Mouse (Mus musculus) left cerebral cortex, postnatal 36 days (tissue): ENCODE results near the gene P2rx6. TPM values are rescaled to one million over a fixed set of nuclear protein-coding genes. Genes with fewer than 3 reads are reported as not detected.
"Not testable (repeated sequence)": the region's sequence is repeated elsewhere in the genome, so short reads cannot be mapped to it uniquely, and the experiment has no call there.

Experiments used
- DNase-seq, 2 experiments: peaks; one replicate each; pipeline ENCODE4 v3.0.0; 2021 to 2022; ENCODE audit warnings: low spot score in 2 of 2, mixed read lengths in 1 of 2
- intact Hi-C: fragments of 180-260 bp; cut with DNase I; formaldehyde crosslinking; loops from one replicate; pipeline ENCODE4 v1.15.1; 2025
- total RNA-seq, 2 experiments: library from RNA; stranded (reverse); gene quantifications; 2 replicates each; pipeline ENCODE4 v1.2.3; 2021

Gene P2rx6
- total RNA-seq: 1 to 10 TPM; 1.0 TPM

GRCm38 (mm10) chr16:17561751-17562208 lies at the start of gene P2rx6:
Gene P2rx6, plus strand, starts transcription at chr16:17561885.
- intact Hi-C loops: no loop called here
- DNase-seq: peak in 1 of 2 experiments; percentile 33

- intact Hi-C loops: no loop called here
- no peak for DNase-seq
These were observed 42.8 kb upstream of the P2rx6 start for GRCm38 (mm10) chr16:17518910-17519309.

GRCm38 (mm10) chr16:17524156-17524555 lies 37.5 kb upstream of the P2rx6 start:
- DNase-seq: no peak
- intact Hi-C loops: no loop called here

GRCm38 (mm10) chr16:17525524-17525923 lies 36.2 kb upstream of the P2rx6 start:
- intact Hi-C loops: no loop called here

GRCm38 (mm10) chr16:17526223-17526622 lies 35.5 kb upstream of the P2rx6 start:
- DNase-seq: no peak
- intact Hi-C loops: no loop called here

More at GRCm38 (mm10) chr16:17525524-17525923, 36.2 kb upstream of the P2rx6 start:
- no peak for DNase-seq

- no peak for DNase-seq
- intact Hi-C loops: no loop called here
These were observed 34.1 kb upstream of the P2rx6 start for GRCm38 (mm10) chr16:17527606-17528005.

GRCm38 (mm10) chr16:17528276-17528675 lies 33.4 kb upstream of the P2rx6 start:
- intact Hi-C loops: no loop called here
- DNase-seq: no peak

- no peak for DNase-seq
- intact Hi-C loops: loop anchor here (5.0 to 10.0 kb wide), 2 partner anchors 58 to 125 kb away; partner anchors contain the start of genes Pi4ka and Snap29
These were observed 31.6 kb upstream of the P2rx6 start for GRCm38 (mm10) chr16:17529981-17530586.

- intact Hi-C loops: loop anchor here (5.0 to 10.0 kb wide), 2 partner anchors 58 to 126 kb away; partner anchors contain the start of genes Pi4ka and Snap29
- peak; percentile 96 to 97 for DNase-seq
These were observed 30.9 kb upstream of the P2rx6 start, which contains the start of gene Thap7 for GRCm38 (mm10) chr16:17530640-17531288. Gene Thap7, minus strand, starts transcription at chr16:17531136.

GRCm38 (mm10) chr16:17532271-17532670 lies 29.4 kb upstream of the P2rx6 start:
- intact Hi-C loops: loop anchor here (5.0 to 10.0 kb wide), 2 partner anchors 60 to 127 kb away; partner anchors contain the start of genes Pi4ka and Snap29
- no peak for DNase-seq

GRCm38 (mm10) chr16:17532676-17533329 lies 28.9 kb upstream of the P2rx6 start:
- DNase-seq: no peak
- intact Hi-C loops: loop anchor here (5.0 to 10.0 kb wide), 2 partner anchors 61 to 128 kb away; partner anchors contain the start of genes Pi4ka and Snap29

GRCm38 (mm10) chr16:17536584-17536983 lies 25.1 kb upstream of the P2rx6 start:
- DNase-seq: no peak
- intact Hi-C loops: loop anchor here (10.0 kb wide), 1 partner anchor 132 kb away; the partner anchor contains the start of genes Pi4ka and Snap29

- intact Hi-C loops: no loop called here
- DNase-seq: no peak
These were observed 19.1 kb upstream of the P2rx6 start for GRCm38 (mm10) chr16:17542632-17543031.

GRCm38 (mm10) chr16:17552837-17553236 lies 8.8 kb upstream of the P2rx6 start:
- intact Hi-C loops: no loop called here
- no peak for DNase-seq

GRCm38 (mm10) chr16:17553910-17554685 lies 7.6 kb upstream of the P2rx6 start:
- peak in 1 of 2 experiments; percentile 35 for DNase-seq
- intact Hi-C loops: no loop called here

GRCm38 (mm10) chr16:17554702-17555101 lies 7.0 kb upstream of the P2rx6 start:
- intact Hi-C loops, DNase-seq: not testable (repeated sequence)

- intact Hi-C loops: no loop called here
- DNase-seq: no peak
These were observed 5.5 kb upstream of the P2rx6 start for GRCm38 (mm10) chr16:17556180-17556579.

- intact Hi-C loops: no loop called here
- no peak for DNase-seq
These were observed 4.8 kb upstream of the P2rx6 start for GRCm38 (mm10) chr16:17556907-17557306.

GRCm38 (mm10) chr16:17557947-17558480 lies 3.7 kb upstream of the P2rx6 start:
- intact Hi-C loops: loop anchor here (2.0 kb wide), 1 partner anchor 61 kb away; the partner anchor contains the start of gene Smpd4
- DNase-seq: peak; percentile 53 to 81
